Mouse (Mus musculus) midbrain, embryonic 15.5 days (tissue): Measurements from ENCODE around the gene Coro6. TPM values are rescaled to one million over a fixed set of nuclear protein-coding genes. Genes with fewer than 3 reads are reported as not detected.

ENCODE experiments used
- ATAC-seq: fragments of 200-750 bp; cut with Nextera tagmentation; replicated peaks from 2 replicates; pipeline ENCODE4 v1.8.0; 2017; ENCODE audit warnings: moderate TSS enrichment
- H3K27ac ChIP-seq: fragments of 300-500 bp; sonication (generic); 2 replicates; pipeline ENCODE4 v1.5.1; 2015; ENCODE audit warnings: mild to moderate bottlenecking, inconsistent platforms
- H3K27me3 ChIP-seq: fragments of 300-500 bp; sonication (generic); replicated peaks from 2 replicates; pipeline ENCODE4 v1.6.1; 2015; ENCODE audit warnings: inconsistent platforms
- H3K36me3 ChIP-seq: fragments of 300-500 bp; sonication (generic); replicated peaks from 2 replicates; pipeline ENCODE4 v1.6.1; 2015; ENCODE audit warnings: inconsistent platforms
- H3K4me1 ChIP-seq: fragments of 300-500 bp; sonication (generic); 2 replicates; pipeline ENCODE4 v1.6.1; 2015; ENCODE audit warnings: inconsistent platforms
- H3K4me2 ChIP-seq: fragments of 300-500 bp; sonication (generic); 2 replicates; pipeline ENCODE4 v1.6.1; 2015; ENCODE audit warnings: inconsistent platforms, mild to moderate bottlenecking, moderate library complexity
- H3K4me3 ChIP-seq: fragments of 300-500 bp; sonication (generic); 2 replicates; pipeline ENCODE4 v1.5.1; 2015; ENCODE audit warnings: mild to moderate bottlenecking, inconsistent platforms
- H3K9ac ChIP-seq: fragments of 300-500 bp; sonication (generic); 2 replicates; pipeline ENCODE4 v1.6.1; 2015; ENCODE audit warnings: mild to moderate bottlenecking, inconsistent platforms
- H3K9me3 ChIP-seq: fragments of 300-500 bp; sonication (generic); 2 replicates; pipeline ENCODE4 v1.6.1; 2016; ENCODE audit warnings: inconsistent platforms
- WGBS: fragments of 180-500 bp; shearing (Covaris S2); methylation state at CpG from one replicate; pipeline ENCODE4 v1.1.7; 2015; ENCODE audit warnings: mixed read lengths; 5-methylcytosine and 5-hydroxymethylcytosine counted together
- polyA plus RNA-seq: library from polyadenylated mRNA; unstranded; fragments of >200 nt; fragmentation: Nextera tagmentation; extraction: Ambion mirVana; gene quantifications from 2 replicates; pipeline ENCODE4 v1.2.1, GENCODE M21; 2015

Gene Coro6
- polyA plus RNA-seq, 1 experiment from 2014 or later, result 0.39 TPM

- Histone ChIP-seq H3K27ac (peak overlapping the region; percentile 95), H3K4me2 (peak overlapping the region; percentile 94), H3K9ac (peak overlapping the region; percentile 99), H3K27me3 (no peaks in the 10 kb centered on the region), H3K4me3 (peak overlapping the region; percentile 97), H3K36me3 (no peaks in the 10 kb centered on the region), H3K9me3 (no peaks in the 10 kb centered on the region), H3K4me1 (peaks cover 80% of the 10 kb centered on the region)
- no peak for ATAC-seq
- 67% methylated on average over 6 of the region's 6 CpGs for WGBS
Observed at GRCm38 (mm10) chr11:77490451-77490850, 28.2 kb downstream of the Coro6 start.

GRCm38 (mm10) chr11:77491123-77491501, 28.9 kb downstream of the Coro6 start:
- Histone ChIP-seq H3K4me1 (peaks cover 80% of the 10 kb centered on the region), H3K27ac (peak overlapping the region; percentile 95), H3K9ac (peak overlapping the region; percentile 41; the same call in 1 of the 2 replicates), H3K4me3 (peak overlapping the region; percentile 97), H3K27me3 (no peaks in the 10 kb centered on the region), H3K36me3 (no peaks in the 10 kb centered on the region), H3K4me2 (peak overlapping the region; percentile 94), H3K9me3 (no peaks in the 10 kb centered on the region)
- 0% methylated on average over 13 of the region's 13 CpGs for WGBS
- peak; percentile 62 for ATAC-seq

GRCm38 (mm10) chr11:77491502-77492291, 29.5 kb downstream of the Coro6 start:
- no peaks in the 10 kb centered on the region for H3K9me3 ChIP-seq
- no peaks in the 10 kb centered on the region for H3K36me3 ChIP-seq
- peak; percentile 28; the same call in 1 of the 2 replicates for ATAC-seq
- H3K4me2 ChIP-seq, result peak overlapping the region; percentile 94
- no peaks in the 10 kb centered on the region for H3K27me3 ChIP-seq
- H3K27ac ChIP-seq, result peak overlapping the region; percentile 95
- H3K4me3 ChIP-seq, result peak overlapping the region; percentile 97
- peak overlapping the region; percentile 41 for H3K9ac ChIP-seq
- WGBS, result under 1% methylated on average over 23 of the region's 23 CpGs
- peaks cover 74% of the 10 kb centered on the region for H3K4me1 ChIP-seq

- Histone ChIP-seq H3K27me3 (no peaks in the 10 kb centered on the region), H3K9me3 (no peaks in the 10 kb centered on the region), H3K9ac (peak overlapping the region; percentile 97)
Observed at GRCm38 (mm10) chr11:77492311-77492871, 30.2 kb downstream of the Coro6 start.

GRCm38 (mm10) chr11:77492911-77493332, 30.7 kb downstream of the Coro6 start:
- peak overlapping the region; percentile 97 for H3K4me3 ChIP-seq
- 0% methylated on average over 30 of the region's 32 CpGs for WGBS

More at GRCm38 (mm10) chr11:77492311-77492871, 30.2 kb downstream of the Coro6 start:
- peak overlapping the region; percentile 94 for H3K4me2 ChIP-seq
- peaks cover 73% of the 10 kb centered on the region for H3K4me1 ChIP-seq
- ATAC-seq, result no peak
- WGBS, result under 1% methylated on average over 18 of the region's 18 CpGs
- peak overlapping the region; percentile 95 for H3K27ac ChIP-seq
- peak overlapping the region; percentile 97 for H3K4me3 ChIP-seq
- H3K36me3 ChIP-seq, result no peaks in the 10 kb centered on the region

GRCm38 (mm10) chr11:77493512-77494343, 31.5 kb downstream of the Coro6 start, which contains the start of gene Git1:
Gene Git1, plus strand, starts transcription at chr11:77493562.
- WGBS, result 2% methylated on average over 48 of the region's 74 CpGs
- H3K9ac ChIP-seq, result peak within 1 kb of the TSS; percentile 97
- H3K27ac ChIP-seq, result peak within 1 kb of the TSS; percentile 95
- H3K27me3 ChIP-seq, result no peaks in the 10 kb centered on the region
- H3K4me3 ChIP-seq, result peak within 1 kb of the TSS; percentile 97
- H3K4me1 ChIP-seq, result peaks cover 71% of the 10 kb centered on the region
- H3K36me3 ChIP-seq, result no peaks in the 10 kb centered on the region
- H3K9me3 ChIP-seq, result no peaks in the 10 kb centered on the region
- no peak for ATAC-seq
- peak within 1 kb of the TSS; percentile 94 for H3K4me2 ChIP-seq

More at GRCm38 (mm10) chr11:77492911-77493332, 30.7 kb downstream of the Coro6 start:
- ATAC-seq, result peak; percentile 79
- no peaks in the 10 kb centered on the region for H3K36me3 ChIP-seq
- no peaks in the 10 kb centered on the region for H3K9me3 ChIP-seq
- H3K4me2 ChIP-seq, result peak overlapping the region; percentile 94
- peak overlapping the region; percentile 97 for H3K9ac ChIP-seq
- H3K4me1 ChIP-seq, result peaks cover 71% of the 10 kb centered on the region
- no peaks in the 10 kb centered on the region for H3K27me3 ChIP-seq
- peak overlapping the region; percentile 95 for H3K27ac ChIP-seq

- H3K27me3 ChIP-seq, result no peaks in the 10 kb centered on the region
- no peaks in the 10 kb centered on the region for H3K9me3 ChIP-seq
- peak overlapping the region; percentile 90 for H3K27ac ChIP-seq
- no peak for ATAC-seq
- H3K36me3 ChIP-seq, result no peaks in the 10 kb centered on the region; the same call in 1 of the 2 replicates
- H3K4me2 ChIP-seq, result peak overlapping the region; percentile 94
- H3K9ac ChIP-seq, result peak overlapping the region; percentile 97
- WGBS, result 37% methylated on average over 4 of the region's 4 CpGs
- peak overlapping the region; percentile 97 for H3K4me3 ChIP-seq
- H3K4me1 ChIP-seq, result peaks cover 70% of the 10 kb centered on the region
Observed at GRCm38 (mm10) chr11:77494344-77494676, 32.1 kb downstream of the Coro6 start.

GRCm38 (mm10) chr11:77494782-77495181, 32.6 kb downstream of the Coro6 start:
- Histone ChIP-seq H3K27ac (no peak overlapping the region), H3K4me2 (peak overlapping the region; percentile 94), H3K9me3 (no peaks in the 10 kb centered on the region), H3K9ac (peak overlapping the region; percentile 97), H3K27me3 (no peaks in the 10 kb centered on the region), H3K4me1 (peaks cover 70% of the 10 kb centered on the region), H3K4me3 (peak overlapping the region; percentile 97), H3K36me3 (peaks cover 2% of the 10 kb centered on the region; the same call in 1 of the 2 replicates)
- no peak for ATAC-seq
- WGBS, result 68% methylated on average over 6 of the region's 6 CpGs

GRCm38 (mm10) chr11:77495507-77495906, 33.3 kb downstream of the Coro6 start:
- peak overlapping the region; percentile 94; the same call in 1 of the 2 replicates for H3K4me2 ChIP-seq
- H3K27me3 ChIP-seq, result no peaks in the 10 kb centered on the region
- no peak overlapping the region for H3K4me3 ChIP-seq
- peaks cover 68% of the 10 kb centered on the region for H3K4me1 ChIP-seq
- no peaks in the 10 kb centered on the region for H3K9me3 ChIP-seq
- peaks cover 9% of the 10 kb centered on the region; the same call in 1 of the 2 replicates for H3K36me3 ChIP-seq
- ATAC-seq, result no peak
- H3K9ac ChIP-seq, result peak overlapping the region; percentile 97; the same call in 1 of the 2 replicates
- no peak overlapping the region for H3K27ac ChIP-seq

- no peak overlapping the region for H3K4me3 ChIP-seq
- H3K27me3 ChIP-seq, result no peaks in the 10 kb centered on the region
- no peaks in the 10 kb centered on the region for H3K9me3 ChIP-seq
- no peak for ATAC-seq
- peaks cover 60% of the 10 kb centered on the region for H3K4me1 ChIP-seq
- WGBS, result 20% methylated on average over 6 of the region's 6 CpGs
- peaks cover 11% of the 10 kb centered on the region; the same call in 1 of the 2 replicates for H3K36me3 ChIP-seq
- no peak overlapping the region for H3K4me2 ChIP-seq
- H3K9ac ChIP-seq, result no peak overlapping the region
- no peak overlapping the region for H3K27ac ChIP-seq
Observed at GRCm38 (mm10) chr11:77497341-77497756, 35.1 kb downstream of the Coro6 start.

GRCm38 (mm10) chr11:77497851-77498250, 35.6 kb downstream of the Coro6 start:
- H3K4me2 ChIP-seq, result no peak overlapping the region
- no peak overlapping the region for H3K4me3 ChIP-seq
- H3K9ac ChIP-seq, result no peak overlapping the region
- no peaks in the 10 kb centered on the region for H3K9me3 ChIP-seq
- ATAC-seq, result no peak
- peaks cover 55% of the 10 kb centered on the region for H3K4me1 ChIP-seq
- H3K27me3 ChIP-seq, result no peaks in the 10 kb centered on the region
- H3K36me3 ChIP-seq, result peaks cover 14% of the 10 kb centered on the region
- 28% methylated on average over 4 of the region's 4 CpGs for WGBS
- peak overlapping the region; percentile 23; the same call in 1 of the 2 replicates for H3K27ac ChIP-seq
